ENCODE assay signal across 14 mouse cellular contexts in the genomic region with DNA sequence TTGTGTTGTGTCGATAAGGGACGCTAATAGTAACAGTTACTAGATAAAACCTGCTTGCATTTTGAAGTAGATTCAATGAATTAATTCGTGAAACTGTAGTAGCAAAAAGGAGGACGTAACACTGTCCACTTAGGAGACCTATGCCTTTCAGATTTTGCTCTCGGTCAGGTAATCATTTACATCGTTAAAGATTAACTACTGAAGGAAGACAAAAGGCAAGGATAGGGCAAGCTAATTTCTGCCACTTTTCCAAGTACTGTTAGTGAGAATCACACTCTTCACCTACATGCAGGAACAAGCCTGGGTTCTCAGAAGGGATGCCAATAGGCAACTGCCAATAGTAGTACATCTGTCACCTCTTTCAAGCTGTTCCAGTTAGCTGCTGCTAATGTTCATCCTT.
"Had no signal": no experiment of that assay in that cellular context is flagged by ENCODE, and none has a peak within 500 bp of the region (broad histone marks: within the 10 kb centered on the region; RNA-seq: fewer than 3 reads in every experiment).

No protein-coding gene starts in this region.

- H3K9me3 ChIP-seq: intestine, embryonic 15.5 days; liver, embryonic 13.5 days had no signal

- H3K4me3 ChIP-seq: intestine, embryonic 15.5 days; left cerebral cortex, adult 2 months; liver, embryonic 13.5 days had no signal

- DNase-seq: layer of hippocampus, postnatal 36 days; liver, embryonic 13.5 days; lung, adult 2 months; lung, postnatal 14 days; lung, postnatal 4 days; midbrain, embryonic 14.5 days; thymus, adult 2 months; thymus, postnatal 14 days; thymus, postnatal 4 days had no signal

- H3K36me3 ChIP-seq: intestine, embryonic 15.5 days; liver, embryonic 13.5 days had no signal

- H3K4me1 ChIP-seq: intestine, embryonic 15.5 days; liver, embryonic 13.5 days had no signal

- ATAC-seq: intestine, embryonic 15.5 days had no signal

- H3K4me2 ChIP-seq: intestine, embryonic 15.5 days; liver, embryonic 13.5 days; midbrain, embryonic 11.5 days had no signal

- H3K27me3 ChIP-seq: intestine, embryonic 15.5 days; liver, embryonic 13.5 days had no signal

- H3K27ac ChIP-seq: intestine, embryonic 15.5 days; kidney, postnatal 0 days; left cerebral cortex, adult 2 months; liver, embryonic 13.5 days; stomach, postnatal 0 days had no signal

- H3K9ac ChIP-seq: intestine, embryonic 15.5 days; liver, embryonic 13.5 days had no signal
